Mouse (Mus musculus): ENCODE results near the gene Evx2. TPM values are rescaled to one million over a fixed set of nuclear protein-coding genes. Genes with fewer than 3 reads are reported as not detected.

The Evx2 gene
- polyA plus RNA-seq, 1 experiment from 2014 or later = 0.69 TPM

DNA sequence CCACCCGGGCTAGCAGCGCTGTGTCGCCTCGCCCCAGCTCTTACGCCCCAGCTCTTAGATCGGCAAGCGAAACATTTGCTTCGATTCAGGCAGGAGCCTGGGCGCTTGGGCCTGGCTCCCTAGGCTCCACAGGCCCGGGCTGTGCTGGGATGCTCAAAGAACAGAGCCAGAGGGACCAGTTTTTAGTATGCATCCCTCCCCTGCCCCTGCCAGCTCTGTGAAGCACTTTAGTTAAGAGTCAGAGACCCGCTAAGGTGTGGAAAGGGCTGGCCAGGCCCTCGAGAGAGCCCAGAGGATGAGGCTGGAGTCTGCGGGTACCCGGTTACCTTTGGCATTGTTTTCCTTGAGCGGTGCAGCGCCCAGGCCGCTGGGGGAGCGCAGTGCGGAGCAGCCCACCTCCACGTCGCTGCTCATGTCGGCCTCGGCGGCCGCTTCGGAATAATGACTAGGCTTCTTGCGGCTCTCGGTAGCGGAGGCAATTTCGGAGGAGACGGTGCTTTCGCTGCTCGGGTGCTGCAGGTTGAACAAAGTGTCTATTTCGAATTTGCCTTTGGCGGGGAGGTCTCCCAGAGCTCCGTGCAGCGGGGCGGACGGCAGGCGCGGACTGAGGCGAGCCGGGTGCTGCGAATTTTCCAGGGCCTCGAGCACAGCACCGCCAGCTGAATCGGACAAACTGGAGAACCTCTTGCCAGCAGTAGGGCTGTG is 538 bp downstream of the Evx2 start:
- peaks cover 98% of the 10 kb centered on the region for H3K27me3 ChIP-seq (ENCODE audit: control insufficient read depth, insufficient read depth, low read length)
- H3K4me3 ChIP-seq (ENCODE audit: low read depth, low read length) = peak overlapping the region; percentile 18
- no peaks in the 10 kb centered on the region for H3K36me3 ChIP-seq (ENCODE audit: control insufficient read depth, insufficient read depth, low read length)
- peak overlapping the region; percentile 12; the same call in 1 of the 2 replicates for H3K4me2 ChIP-seq (ENCODE audit: low read depth)
- 0 out of 2 replicates have a peak, but pooled peaks cover 5% of the 10 kb centered on the region for H3K4me1 ChIP-seq (ENCODE audit: control insufficient read depth, insufficient read depth, low read length)
- H3K27ac ChIP-seq (ENCODE audit: low read depth, low read length) = peak overlapping the region; percentile 44; the same call in 1 of the 2 replicates
- no peak for ATAC-seq (ENCODE audit: insufficient read depth, low FRiP score, low TSS enrichment)
- no peaks in the 10 kb centered on the region for H3K9me3 ChIP-seq (ENCODE audit: control insufficient read depth, low read length)
- WGBS = under 1% methylated on average over 47 of the region's 47 CpGs
- peak overlapping the region; percentile 23 for H3K9ac ChIP-seq (ENCODE audit: low read length)
- DNase-seq (ENCODE audit: low spot score) = peak; percentile 69

DNA sequence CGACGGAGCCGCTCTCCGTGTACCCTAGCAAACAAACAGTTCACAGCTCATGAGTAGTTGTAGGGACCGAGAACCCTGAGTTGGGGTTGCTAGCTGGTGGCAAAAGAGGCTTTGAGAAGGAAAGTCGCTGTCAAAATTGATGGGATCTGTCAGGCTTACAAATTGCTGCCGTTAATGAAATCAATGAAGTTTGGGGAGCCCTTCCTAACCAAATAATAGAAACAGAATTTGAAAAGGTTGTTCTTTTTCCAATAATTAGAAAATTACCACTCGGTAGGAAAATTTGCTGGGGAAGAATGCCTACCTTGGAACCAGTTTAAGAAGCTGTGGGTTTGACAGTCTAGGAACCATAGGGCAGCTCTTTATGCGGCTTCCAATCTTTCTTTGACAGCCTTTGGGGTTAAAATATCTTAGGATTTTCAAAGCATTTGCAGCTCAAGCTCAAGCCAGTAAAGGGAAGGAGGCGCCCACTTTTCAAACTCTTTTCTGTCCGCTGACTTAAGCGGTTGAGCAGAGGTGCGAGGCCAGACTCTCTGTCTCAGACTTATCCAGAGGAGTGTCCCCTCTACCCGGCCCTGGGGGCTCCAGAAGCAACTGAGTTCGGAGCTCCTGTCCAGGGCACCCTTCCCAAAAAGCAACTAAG is 1.2 kb downstream of the Evx2 start:
- under 1% methylated on average over 15 of the region's 15 CpGs for WGBS
- Histone ChIP-seq H3K27ac (ENCODE audit: low read depth, low read length) (peak overlapping the region; percentile 44; the same call in 1 of the 2 replicates), H3K4me2 (ENCODE audit: low read depth) (no peak overlapping the region), H3K36me3 (ENCODE audit: control insufficient read depth, insufficient read depth, low read length) (no peaks in the 10 kb centered on the region), H3K9me3 (ENCODE audit: control insufficient read depth, low read length) (no peaks in the 10 kb centered on the region), H3K27me3 (ENCODE audit: control insufficient read depth, insufficient read depth, low read length) (peaks cover 94% of the 10 kb centered on the region), H3K4me1 (ENCODE audit: control insufficient read depth, insufficient read depth, low read length) (0 out of 2 replicates have a peak, but pooled peaks cover 5% of the 10 kb centered on the region), H3K9ac (ENCODE audit: low read length) (peak overlapping the region; percentile 23; the same call in 1 of the 2 replicates), H3K4me3 (ENCODE audit: low read depth, low read length) (peak overlapping the region; percentile 24)
- DNase-seq (ENCODE audit: low spot score) (no peak), ATAC-seq (ENCODE audit: insufficient read depth, low FRiP score, low TSS enrichment) (no peak)

DNA sequence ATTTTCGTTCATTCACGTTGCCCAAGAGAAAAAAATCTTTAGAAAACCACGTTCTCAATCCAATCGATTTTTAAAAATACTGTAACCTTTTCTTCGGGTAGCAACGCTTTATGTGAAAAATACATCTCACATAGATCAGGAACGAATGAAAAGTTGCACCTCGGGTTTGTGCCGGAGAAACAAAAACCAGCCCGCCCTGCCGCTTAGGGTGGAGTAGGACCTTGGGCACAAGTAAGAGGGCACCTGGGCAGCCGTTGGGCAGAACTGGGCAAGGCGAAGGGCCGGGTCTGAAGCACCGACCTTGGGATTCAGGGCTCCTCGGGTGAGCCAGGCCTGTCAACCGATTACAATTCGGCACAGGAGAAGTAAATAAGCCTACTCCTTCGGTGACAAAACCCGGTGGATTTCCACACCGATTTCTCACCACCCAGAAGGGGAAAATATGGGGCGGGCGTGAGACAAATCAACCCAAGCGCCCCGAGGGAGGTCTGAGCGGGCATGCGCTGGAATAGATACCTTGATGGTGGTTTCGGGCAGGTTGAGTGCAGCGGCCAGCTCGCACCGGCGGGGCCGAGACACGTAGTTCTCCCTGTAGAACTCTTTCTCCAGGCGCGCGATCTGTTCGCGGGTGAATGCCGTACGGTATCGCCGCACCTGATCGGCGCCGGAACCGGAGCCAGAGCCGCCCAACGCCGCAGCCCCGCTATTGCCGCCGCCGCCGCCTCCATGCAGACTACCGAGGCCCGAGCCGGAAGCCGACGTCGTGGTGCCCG is 1.9 kb downstream of the Evx2 start:
- Histone ChIP-seq H3K4me3 (ENCODE audit: low read depth, low read length) (peak overlapping the region; percentile 24), H3K4me1 (ENCODE audit: control insufficient read depth, insufficient read depth, low read length) (0 out of 2 replicates have a peak, but pooled peaks cover 5% of the 10 kb centered on the region), H3K4me2 (ENCODE audit: low read depth) (0 out of 2 replicates have a peak overlapping the region, but pooled peaks have one; percentile 20), H3K9ac (ENCODE audit: low read length) (no peak overlapping the region), H3K27me3 (ENCODE audit: control insufficient read depth, insufficient read depth, low read length) (peaks cover 89% of the 10 kb centered on the region), H3K27ac (ENCODE audit: low read depth, low read length) (no peak overlapping the region), H3K9me3 (ENCODE audit: control insufficient read depth, low read length) (no peaks in the 10 kb centered on the region), H3K36me3 (ENCODE audit: control insufficient read depth, insufficient read depth, low read length) (no peaks in the 10 kb centered on the region)
- DNase-seq (ENCODE audit: low spot score) (peak; percentile 60), ATAC-seq (ENCODE audit: insufficient read depth, low FRiP score, low TSS enrichment) (no peak)
- 2% methylated on average over 62 of the region's 62 CpGs for WGBS

DNA sequence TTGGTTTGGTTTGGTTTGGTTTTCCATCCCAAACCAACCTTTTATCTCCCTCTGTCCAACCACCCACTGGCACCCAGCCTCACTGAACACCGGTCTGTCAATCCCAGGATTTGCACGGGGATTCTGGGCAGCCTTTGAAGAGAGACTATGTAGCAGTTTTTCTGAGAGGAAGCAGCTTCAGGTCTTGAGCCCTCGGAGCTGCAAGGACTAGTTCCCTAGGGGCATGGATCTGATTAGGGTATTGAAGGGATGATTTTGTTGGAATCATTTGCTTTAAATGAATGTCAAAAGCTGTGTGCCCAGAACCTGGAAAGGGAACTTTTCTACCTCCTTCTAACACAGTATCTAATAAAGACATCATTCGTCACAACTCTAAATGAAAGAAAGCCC is 2.7 kb downstream of the Evx2 start:
- Histone ChIP-seq H3K4me3 (ENCODE audit: low read depth, low read length) (peak overlapping the region; percentile 28; the same call in 1 of the 2 replicates), H3K27ac (ENCODE audit: low read depth, low read length) (no peak overlapping the region), H3K9ac (ENCODE audit: low read length) (no peak overlapping the region), H3K27me3 (ENCODE audit: control insufficient read depth, insufficient read depth, low read length) (peaks cover 89% of the 10 kb centered on the region), H3K4me2 (ENCODE audit: low read depth) (no peak overlapping the region), H3K9me3 (ENCODE audit: control insufficient read depth, low read length) (no peaks in the 10 kb centered on the region), H3K4me1 (ENCODE audit: control insufficient read depth, insufficient read depth, low read length) (0 out of 2 replicates have a peak, but pooled peaks cover 5% of the 10 kb centered on the region), H3K36me3 (ENCODE audit: control insufficient read depth, insufficient read depth, low read length) (no peaks in the 10 kb centered on the region)
- WGBS = 3% methylated on average over 4 of the region's 4 CpGs
- DNase-seq (ENCODE audit: low spot score) (peak; percentile 31), ATAC-seq (ENCODE audit: insufficient read depth, low FRiP score, low TSS enrichment) (no peak)

DNA sequence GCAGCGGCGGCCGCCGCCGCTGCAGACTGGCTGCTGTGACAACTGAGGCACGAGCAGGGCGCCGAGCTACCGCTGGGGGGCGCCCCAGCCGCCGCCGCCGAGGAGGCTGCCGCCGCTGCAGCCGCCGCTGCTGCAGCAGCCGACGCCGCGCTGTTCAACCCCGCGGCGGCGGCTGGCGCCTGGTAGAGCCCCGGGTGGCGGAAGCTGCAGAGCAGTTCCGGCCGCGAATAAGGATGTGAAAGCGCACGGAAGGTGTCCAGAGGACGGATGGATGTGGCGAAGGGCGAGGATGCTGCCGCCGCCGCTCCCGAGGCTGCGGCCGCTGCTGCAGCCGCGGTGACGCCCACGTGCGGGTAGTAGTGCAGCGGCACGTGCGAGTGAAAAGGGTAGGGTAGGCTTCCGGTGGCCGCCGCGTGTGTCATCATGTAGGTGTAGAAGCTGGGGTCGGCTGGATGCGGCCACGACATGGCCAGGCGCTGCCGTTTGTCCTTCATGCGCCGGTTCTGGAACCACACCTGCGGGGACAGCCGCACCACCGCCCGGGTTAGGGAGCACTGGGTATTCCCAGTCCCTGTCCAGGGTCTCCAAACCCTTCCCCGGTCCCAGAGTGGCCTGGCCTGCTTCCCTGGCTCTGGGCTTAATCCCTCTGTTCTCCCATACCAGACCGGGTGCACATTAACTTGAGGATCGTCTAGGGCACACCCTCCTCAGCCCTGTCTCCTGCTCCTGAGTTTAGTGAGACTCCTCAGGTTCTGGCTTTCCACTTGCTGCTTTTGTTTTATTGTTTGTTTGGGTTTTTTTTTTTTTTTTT is 3.3 kb downstream of the Evx2 start:
- Histone ChIP-seq H3K9me3 (ENCODE audit: control insufficient read depth, low read length) (no peaks in the 10 kb centered on the region), H3K27ac (ENCODE audit: low read depth, low read length) (no peak overlapping the region), H3K4me3 (ENCODE audit: low read depth, low read length) (peak overlapping the region; percentile 28), H3K9ac (ENCODE audit: low read length) (no peak overlapping the region; the same call in 1 of the 2 replicates), H3K4me2 (ENCODE audit: low read depth) (peak overlapping the region; percentile 49), H3K27me3 (ENCODE audit: control insufficient read depth, insufficient read depth, low read length) (peaks cover 89% of the 10 kb centered on the region), H3K36me3 (ENCODE audit: control insufficient read depth, insufficient read depth, low read length) (no peaks in the 10 kb centered on the region), H3K4me1 (ENCODE audit: control insufficient read depth, insufficient read depth, low read length) (0 out of 2 replicates have a peak, but pooled peaks cover 5% of the 10 kb centered on the region)
- WGBS = 0% methylated on average over 57 of the region's 69 CpGs
- DNase-seq (ENCODE audit: low spot score) (peak; percentile 73), ATAC-seq (ENCODE audit: insufficient read depth, low FRiP score, low TSS enrichment) (no peak)

DNA sequence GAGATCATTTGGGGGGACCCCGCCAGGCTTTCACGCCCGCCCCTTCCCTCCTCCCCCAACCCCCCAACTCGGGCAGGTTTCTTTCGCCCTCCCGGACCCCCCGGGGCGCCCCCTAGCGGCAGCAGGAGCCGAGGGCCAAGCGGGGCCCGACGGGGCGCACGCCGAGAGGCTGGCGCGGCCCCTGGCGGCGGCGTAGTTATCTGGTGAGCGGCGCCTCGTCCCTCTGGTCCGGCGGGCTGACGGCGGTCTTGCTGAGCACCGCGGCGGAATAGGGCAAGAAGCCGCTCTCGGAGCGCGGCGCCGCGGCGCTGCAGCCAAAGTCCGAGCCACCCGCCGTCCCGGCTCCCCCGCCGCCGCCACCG is 4.0 kb downstream of the Evx2 start:
- Histone ChIP-seq H3K4me1 (ENCODE audit: control insufficient read depth, insufficient read depth, low read length) (0 out of 2 replicates have a peak, but pooled peaks cover 5% of the 10 kb centered on the region), H3K9ac (ENCODE audit: low read length) (no peak overlapping the region), H3K27me3 (ENCODE audit: control insufficient read depth, insufficient read depth, low read length) (peaks cover 89% of the 10 kb centered on the region), H3K27ac (ENCODE audit: low read depth, low read length) (no peak overlapping the region), H3K36me3 (ENCODE audit: control insufficient read depth, insufficient read depth, low read length) (no peaks in the 10 kb centered on the region), H3K4me2 (ENCODE audit: low read depth) (peak overlapping the region; percentile 49), H3K4me3 (ENCODE audit: low read depth, low read length) (peak overlapping the region; percentile 28), H3K9me3 (ENCODE audit: control insufficient read depth, low read length) (no peaks in the 10 kb centered on the region)
- no peak for ATAC-seq (ENCODE audit: insufficient read depth, low FRiP score, low TSS enrichment)
- DNase-seq (ENCODE audit: low spot score) = no peak
- WGBS = 2% methylated on average over 34 of the region's 47 CpGs

DNA sequence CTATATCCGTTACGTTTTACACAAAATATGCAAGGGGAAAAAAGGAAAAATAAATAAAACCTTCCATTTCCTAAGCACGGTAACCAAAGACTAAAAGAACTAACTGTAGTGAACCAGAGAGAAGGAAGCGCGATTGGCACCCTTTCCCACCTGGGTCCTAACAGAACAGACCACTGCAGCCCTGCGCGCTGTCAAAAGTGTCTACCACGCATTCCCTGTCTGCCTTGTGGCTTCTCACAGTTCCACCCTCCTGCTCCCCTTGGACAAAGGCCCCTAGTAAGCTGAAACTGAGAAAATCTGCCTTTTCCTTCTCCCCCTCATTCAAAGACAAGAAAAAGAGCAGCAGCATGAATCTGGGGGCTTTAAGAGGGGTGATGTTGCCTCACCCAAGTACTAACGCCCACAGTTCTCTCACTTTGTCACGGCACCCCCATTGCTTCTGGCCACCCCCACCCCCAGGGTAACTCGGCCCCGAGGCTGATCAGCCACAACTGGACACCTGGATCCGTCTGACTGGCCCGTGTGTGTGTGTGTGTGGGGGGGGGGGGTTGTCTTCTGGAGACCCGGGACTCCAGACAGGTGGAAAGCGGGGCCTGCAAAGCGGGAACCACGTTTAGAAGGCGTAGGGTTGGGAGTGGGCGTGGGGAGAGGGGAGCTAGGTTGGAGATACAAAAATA is 4.5 kb downstream of the Evx2 start:
- DNase-seq (ENCODE audit: low spot score) = peak; percentile 14
- WGBS = 3% methylated on average over 17 of the region's 20 CpGs
- H3K4me2 ChIP-seq (ENCODE audit: low read depth) = no peak overlapping the region
- H3K27me3 ChIP-seq (ENCODE audit: control insufficient read depth, insufficient read depth, low read length) = peaks cover 89% of the 10 kb centered on the region
- no peaks in the 10 kb centered on the region for H3K9me3 ChIP-seq (ENCODE audit: control insufficient read depth, low read length)
- H3K9ac ChIP-seq (ENCODE audit: low read length) = no peak overlapping the region
- ATAC-seq (ENCODE audit: insufficient read depth, low FRiP score, low TSS enrichment) = no peak
- H3K4me1 ChIP-seq (ENCODE audit: control insufficient read depth, insufficient read depth, low read length) = 0 out of 2 replicates have a peak, but pooled peaks cover 5% of the 10 kb centered on the region
- no peak overlapping the region for H3K27ac ChIP-seq (ENCODE audit: low read depth, low read length)
- H3K4me3 ChIP-seq (ENCODE audit: low read depth, low read length) = no peak overlapping the region
- no peaks in the 10 kb centered on the region for H3K36me3 ChIP-seq (ENCODE audit: control insufficient read depth, insufficient read depth, low read length)
